Mouse (Mus musculus) gastrocnemius, postnatal 36 days (tissue): Measurements from ENCODE around the gene Tfip11. TPM values are rescaled to one million over a fixed set of nuclear protein-coding genes. Genes with fewer than 3 reads are reported as not detected.
"Not testable (repeated sequence)": the region's sequence is repeated elsewhere in the genome, so short reads cannot be mapped to it uniquely, and the experiment has no call there.

ENCODE experiments used
- DNase-seq, 2 experiments: peaks; one replicate each; pipeline ENCODE4 v3.0.0; 2022
- intact Hi-C: fragments of 180-260 bp; cut with DNase I; formaldehyde crosslinking; loops from one replicate; pipeline ENCODE4 v1.15.1; 2025
- total RNA-seq, 2 experiments: library from RNA; stranded (reverse); gene quantifications; 2 replicates each; pipeline ENCODE4 v1.2.3; 2021

The Tfip11 gene
- total RNA-seq, 2 experiments from 2014 or later, result 12.0 to 12.4 TPM

DNA sequence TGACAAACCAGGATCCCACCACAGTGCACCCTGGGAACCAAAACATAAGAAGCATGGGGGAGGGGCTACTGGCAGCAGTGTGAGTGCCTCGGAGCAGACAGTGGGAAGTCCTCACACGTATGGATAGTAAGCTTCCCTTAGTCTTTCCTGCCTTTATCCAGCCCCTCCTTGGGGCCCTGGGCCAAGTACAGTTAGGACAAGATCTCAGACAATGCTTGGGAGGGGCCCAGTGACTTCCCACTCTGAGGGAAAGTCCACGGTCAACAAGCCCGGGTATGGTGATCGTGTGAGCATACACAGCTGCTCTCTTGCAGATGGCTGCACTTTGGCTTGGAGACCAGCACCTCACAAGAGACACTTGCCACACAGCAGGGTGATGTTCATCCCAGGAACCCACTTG is 8.8 kb upstream of the Tfip11 start:
- intact Hi-C loops, result no loop called here

DNA sequence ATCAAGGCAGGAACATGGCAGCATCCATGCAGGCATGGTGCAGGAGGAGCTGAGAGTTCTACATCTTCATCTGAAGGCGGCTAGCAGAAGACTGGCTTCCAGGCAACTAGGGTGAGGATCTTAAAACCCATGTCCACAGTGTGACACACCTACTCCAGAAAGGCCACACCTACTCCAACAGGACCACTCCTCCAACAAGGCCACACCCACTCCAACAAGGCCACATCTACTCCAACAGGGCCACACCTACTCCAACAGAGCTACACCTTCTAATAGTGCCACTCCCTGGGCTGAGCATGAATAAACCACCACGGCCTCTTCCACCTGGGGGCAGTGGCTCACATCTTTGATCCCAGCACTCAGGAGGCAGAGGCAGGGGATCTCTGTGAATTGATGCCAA is 6.8 kb upstream of the Tfip11 start:
- intact Hi-C loops, DNase-seq: not testable (repeated sequence)

More for the DNA sequence above, 8.8 kb upstream of the Tfip11 start:
- DNase-seq, result no peak

DNA sequence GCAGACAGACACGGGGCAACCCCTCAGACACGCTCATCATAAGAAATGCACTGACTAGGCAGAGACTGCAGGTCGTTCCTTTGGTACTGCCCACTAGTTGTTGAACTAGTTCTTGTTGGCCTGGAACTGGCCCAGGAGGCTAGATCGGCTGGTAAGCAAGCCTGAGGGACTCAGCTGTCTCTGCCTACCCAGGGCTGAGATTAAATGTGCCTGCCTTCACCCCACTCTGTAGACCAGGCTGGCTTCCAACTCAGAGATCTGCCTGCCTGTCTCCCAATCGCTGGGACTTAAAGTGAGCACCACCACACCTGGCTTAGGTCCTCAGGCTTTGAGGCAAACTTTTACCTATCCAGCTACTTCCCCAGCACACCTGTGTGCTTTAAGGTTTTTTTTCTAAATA is 5.8 kb upstream of the Tfip11 start:
- no peak for DNase-seq
- intact Hi-C loops, result no loop called here

DNA sequence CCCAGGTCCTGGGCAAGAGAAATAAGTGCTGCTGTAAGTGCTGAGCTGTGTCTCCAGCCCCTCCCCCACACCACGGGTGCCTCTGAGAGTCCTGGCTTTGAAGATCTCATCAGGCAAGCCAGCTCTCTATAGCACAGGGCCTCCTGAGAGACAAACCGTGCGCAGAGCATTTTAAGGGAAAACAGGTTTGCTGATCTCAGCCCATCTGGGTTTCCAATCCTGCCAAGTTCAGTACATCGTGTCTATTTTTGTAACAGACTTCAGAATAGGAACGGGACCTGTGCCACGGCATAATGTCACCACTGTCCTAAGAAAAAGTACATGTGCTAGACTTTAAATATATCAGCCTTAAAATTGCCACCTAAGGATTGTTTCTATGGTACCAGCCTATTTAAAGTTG is 5.2 kb upstream of the Tfip11 start:
- DNase-seq, result no peak
- intact Hi-C loops, result no loop called here

DNA sequence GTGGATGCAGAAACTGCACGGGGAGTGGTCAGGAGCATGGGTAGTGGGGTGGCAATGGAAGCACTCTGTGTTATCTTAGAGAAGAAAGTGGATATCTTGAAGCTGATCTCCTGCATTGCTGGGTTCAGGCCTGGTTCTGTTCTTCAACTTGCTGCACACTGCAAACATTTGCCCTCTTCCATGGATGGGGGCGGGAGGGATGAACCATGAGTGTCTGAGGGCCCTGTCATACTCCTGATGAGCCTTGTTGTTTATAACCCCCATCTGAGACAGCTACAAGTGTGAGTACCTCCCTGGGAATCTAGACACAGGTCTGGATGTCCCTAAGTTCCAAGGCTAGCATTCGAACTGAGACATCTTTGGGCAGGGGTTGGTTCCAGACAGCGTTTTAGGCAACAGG is 4.8 kb upstream of the Tfip11 start:
- intact Hi-C loops, result no loop called here
- DNase-seq, result no peak

DNA sequence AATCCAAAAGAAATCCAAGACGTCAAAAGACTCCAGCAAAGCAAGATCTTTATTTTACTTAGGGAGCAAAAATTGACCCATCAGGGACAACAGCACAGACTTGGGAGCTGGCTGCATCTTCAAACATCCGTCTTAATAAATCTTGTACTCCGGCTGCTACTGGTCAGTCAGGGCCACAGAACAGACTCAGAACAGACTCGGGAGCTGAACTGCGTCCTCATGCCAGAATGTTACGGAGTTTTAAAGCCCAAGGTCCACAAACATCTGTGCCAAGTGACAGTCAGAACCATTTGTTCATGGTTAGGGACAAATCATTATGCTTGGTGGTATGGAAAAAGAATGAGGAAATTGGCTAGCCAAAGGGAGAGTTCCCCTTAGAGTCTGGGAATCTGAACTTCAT is 2.9 kb upstream of the Tfip11 start:
- intact Hi-C loops, result no loop called here
- no peak for DNase-seq

DNA sequence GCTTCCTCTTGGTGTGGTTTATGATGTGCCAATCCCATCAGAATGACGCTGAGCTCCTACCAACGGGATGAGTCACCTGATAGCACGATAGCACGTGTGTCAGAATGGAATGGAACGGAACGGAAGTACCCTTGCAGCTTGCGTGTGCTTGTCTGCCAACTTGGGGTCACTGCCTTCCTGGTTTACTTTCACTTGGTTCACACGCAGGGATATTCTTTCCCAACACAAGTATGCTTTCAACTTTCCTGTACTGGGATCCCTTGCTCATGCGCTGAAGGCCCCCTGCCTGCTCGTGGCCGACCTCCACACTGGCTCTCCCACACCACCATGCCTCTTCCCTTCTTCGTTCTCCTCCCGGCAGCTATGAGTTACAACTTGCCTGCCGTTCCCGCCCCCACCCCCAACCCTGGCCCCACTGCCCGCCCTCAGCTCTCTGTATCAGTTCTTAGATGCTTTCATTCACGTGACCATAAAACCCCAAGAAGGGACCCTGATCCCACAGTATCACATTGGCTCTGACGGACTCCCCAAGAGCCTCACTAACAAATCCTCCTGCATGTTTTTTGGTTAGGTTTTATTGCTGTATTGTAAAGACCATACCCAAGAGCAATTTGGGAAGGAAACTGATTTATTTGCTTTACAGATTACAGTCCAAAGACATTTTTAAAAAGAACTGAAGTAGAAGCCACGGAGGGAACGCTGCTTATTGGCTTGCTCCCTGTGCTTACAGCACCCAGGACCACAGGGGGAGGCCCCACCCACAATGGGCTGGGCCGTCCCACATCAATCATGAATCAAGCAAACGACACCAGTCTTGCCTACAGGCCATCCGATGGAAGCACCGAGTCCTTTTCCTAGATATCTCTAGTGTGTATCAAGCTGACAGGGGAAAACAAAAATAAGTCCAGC is 1.3 kb upstream of the Tfip11 start:
- intact Hi-C loops, result loop anchor here (5.0 kb wide), 1 partner anchor 48 kb away; the partner anchor contains the start of gene Tpst2
- no peak for DNase-seq

DNA sequence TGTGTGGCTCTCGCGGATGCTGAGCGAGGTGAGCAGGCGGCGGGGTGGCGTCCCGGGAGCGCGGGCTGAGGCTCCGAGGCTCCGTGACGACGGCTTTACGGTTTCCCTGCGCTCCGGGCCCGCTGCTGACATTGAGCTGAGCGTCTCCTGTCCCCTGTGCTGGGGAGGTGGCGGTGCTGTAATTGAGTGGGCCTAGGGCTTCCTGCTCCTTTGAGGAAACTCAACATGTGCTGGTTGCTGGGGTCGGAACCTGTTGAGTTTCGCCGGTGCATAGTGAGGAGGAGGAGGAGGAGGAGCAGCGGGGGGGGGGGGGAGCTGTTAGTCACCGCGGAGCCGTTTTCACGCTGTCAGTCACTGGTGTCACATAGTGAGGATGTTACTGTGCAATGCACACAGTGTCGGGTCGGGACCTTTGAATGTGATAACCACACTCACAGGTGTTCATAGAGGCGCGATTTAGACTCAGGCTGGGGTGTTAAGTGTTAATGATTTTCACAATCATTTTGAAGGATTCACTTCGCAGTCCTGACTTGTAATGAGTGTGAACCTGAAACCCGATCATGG is 370 bp downstream of the Tfip11 start:
- intact Hi-C loops, result loop anchor here (2.0 to 5.0 kb wide), 2 partner anchors 16 to 49 kb away; partner anchors contain the start of genes Hps4, Srrd and Tpst2
- no peak for DNase-seq

DNA sequence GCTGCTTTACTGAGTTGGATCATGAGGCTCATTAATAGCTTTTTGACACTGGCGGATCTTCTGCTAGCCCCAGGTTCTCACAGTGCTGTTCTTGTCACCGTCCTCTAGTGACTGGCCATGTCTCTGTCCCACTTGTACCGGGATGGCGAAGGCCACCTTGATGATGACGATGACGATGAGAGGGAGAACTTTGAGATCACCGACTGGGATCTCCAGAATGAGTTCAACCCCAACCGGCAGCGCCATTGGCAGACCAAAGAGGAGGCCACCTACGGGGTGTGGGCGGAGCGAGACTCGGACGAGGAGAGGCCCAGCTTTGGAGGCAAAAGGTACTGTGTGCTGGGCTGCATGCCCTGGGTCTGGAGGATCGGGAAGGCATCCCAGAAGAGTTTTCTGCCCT is 1.7 kb downstream of the Tfip11 start:
- no peak for DNase-seq
- intact Hi-C loops, result loop anchor here (2.0 to 5.0 kb wide), 2 partner anchors 15 to 51 kb away; partner anchors contain the start of genes Hps4, Srrd and Tpst2

DNA sequence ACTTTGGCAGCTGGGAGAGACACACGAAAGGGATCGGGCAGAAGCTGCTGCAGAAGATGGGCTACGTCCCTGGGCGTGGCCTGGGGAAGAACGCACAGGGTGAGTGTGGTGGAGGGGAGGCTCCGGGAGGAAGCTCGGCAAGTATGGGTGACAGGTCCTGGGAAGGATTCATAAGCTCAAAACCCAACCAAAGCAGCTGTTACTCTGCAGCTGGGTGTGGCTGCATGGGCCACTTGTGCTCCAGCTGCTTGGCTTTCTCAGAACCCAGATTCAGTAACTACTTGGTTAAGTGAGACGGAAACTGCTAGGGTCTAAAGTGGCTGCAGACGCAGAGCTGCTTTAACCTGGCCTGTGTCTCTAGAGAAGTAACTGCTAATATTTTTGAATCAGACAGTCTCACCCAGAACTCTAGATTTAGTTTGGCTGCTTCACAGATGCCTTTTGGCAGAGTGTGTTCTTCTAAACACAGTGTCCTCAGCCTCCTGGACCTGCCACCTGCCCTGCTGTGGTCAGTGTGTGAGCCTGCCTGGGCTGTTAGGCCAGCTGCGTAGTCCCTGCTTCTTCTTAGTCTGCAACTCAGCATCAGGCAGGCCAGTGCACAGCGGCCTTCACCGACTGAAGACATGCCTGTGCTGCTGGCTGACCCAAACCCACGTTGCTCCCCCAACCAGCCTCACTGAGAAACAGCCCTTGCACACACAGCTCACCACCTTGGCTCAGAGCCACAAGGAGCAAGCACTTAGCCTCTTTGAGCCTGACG is 3.8 kb downstream of the Tfip11 start:
- DNase-seq, result no peak
- intact Hi-C loops, result loop anchor here (5.0 kb wide), 1 partner anchor 53 kb away; the partner anchor contains the start of gene Tpst2

DNA sequence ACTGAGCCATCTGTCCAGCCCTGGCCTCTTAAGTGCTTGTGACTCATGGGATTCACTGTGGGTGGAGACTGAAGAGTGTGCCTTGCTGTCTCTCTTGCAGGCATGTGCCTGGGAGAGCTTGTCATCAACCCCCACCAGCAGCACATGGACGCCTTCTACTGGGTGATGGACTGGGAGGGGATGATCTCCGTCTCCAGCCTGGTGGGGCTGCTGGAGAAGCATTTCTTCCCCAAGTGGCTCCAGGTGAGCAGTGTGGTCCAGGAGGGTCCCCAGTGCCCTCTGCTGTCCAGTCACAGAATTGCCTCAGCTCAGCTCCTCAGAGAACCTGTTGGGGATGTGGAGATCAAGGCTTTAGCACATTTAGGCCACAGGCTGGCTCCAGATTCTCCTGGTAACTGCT is 9.3 kb downstream of the Tfip11 start:
- intact Hi-C loops, result loop anchor here (1.0 kb wide), 1 partner anchor 95 kb away; no protein-coding TSS in a partner anchor
- DNase-seq, result no peak

DNA sequence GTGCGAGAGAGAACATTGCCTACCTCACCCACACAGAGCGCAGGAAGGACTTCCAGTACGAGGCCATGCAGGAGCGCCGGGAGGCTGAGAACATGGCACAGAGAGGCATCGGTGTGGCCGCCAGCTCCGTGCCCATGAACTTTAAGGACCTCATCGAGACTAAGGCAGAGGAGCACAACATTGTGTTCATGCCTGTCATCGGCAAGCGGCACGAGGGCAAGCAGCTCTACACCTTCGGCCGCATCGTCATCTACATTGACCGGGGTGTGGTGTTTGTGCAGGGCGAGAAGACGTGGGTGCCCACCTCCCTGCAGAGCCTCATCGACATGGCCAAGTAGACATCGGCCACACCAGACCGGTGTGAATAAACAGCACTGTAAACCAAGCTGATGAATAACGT is 10.8 kb downstream of the Tfip11 start:
- no peak for DNase-seq
- intact Hi-C loops, result no loop called here

DNA sequence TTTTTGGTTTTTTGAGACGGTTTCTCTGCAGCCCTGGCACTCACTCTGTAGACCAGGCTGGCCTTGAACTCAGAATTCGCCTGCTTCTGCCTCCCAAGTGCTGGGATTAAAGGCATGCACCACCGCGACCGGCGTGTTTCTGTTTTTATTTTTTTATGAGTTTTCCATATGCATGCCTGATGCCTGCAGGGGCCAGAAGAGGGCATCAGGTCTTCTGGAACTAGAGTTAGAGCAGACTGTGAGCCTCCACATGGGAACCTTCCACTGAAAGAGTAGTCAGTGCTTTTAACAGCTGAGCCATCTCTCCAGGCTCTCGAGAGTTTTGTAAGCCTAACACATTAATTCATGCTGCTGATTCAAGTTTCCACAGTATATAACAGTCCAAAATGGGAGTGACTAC is 13.1 kb downstream of the Tfip11 start:
- intact Hi-C loops, result no loop called here
- no peak for DNase-seq

DNA sequence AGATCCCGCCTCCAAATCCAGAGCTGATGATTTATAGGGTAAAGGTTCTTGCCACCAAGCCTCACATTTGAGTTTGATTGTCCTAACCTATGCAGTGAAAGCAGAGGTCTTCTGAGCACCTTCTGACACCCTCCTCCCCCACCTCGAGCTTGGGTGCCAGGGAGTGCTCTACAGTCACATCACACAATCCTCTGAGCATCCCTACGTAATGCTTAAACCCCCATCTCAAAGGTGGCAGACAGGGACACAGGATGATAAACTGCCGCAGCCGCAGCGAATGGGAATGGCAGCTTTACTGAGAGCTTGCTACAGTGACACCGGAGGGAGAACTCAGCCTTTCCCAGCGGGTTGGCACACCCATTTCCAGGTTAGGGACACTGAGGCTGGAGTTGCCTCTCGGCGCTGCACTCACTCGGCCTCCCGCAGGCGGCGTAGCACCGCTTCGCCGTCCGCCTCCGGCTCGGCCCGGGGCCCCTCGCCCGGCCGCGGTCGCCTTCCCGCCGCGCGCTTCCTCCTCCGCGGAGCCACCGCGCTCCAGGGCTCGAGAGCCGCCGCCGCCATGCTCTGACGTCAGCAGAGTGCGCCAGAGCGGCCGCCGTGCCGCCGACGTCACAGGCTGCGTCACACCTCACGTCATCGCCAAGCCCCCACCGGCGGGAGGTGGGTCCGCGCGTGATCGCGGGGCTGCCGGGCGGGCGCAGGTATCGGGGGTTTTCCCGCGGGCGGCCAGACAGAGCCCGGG is 16.5 kb downstream of the Tfip11 start, which contains the start of the genes Srrd and Hps4:
Gene Srrd (minus strand): TSS at position 578 of the 742 bp plus-strand sequence.
Gene Hps4 (plus strand): TSS at position 621 of the 742 bp plus-strand sequence.
- DNase-seq, result peak; percentile 65 to 79
- intact Hi-C loops, result loop anchor here (2.0 to 5.0 kb wide), 2 partner anchors 16 to 65 kb away; partner anchors contain the start of genes Tfip11 and Tpst2

DNA sequence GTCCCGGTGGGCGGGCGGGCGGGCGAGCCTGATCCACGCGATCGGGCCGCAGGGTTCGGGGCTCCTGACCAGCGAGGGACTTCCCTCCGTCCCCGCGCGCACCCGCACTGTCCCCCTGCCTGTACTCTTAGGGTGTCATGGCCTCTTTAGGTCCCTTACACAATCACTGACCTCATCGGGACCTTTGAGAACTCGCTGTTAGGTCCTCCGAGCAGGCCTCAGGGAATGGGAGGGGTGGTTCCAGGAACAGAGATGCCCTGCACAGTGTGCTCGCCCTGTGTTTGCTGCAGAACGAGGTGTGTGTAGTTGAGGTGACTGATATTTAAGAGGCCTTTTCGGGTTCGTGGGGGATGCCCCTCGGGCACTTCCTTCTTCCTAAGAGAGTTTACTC is 17.0 kb downstream of the Tfip11 start:
- intact Hi-C loops, result loop anchor here (2.0 to 5.0 kb wide), 2 partner anchors 16 to 66 kb away; partner anchors contain the start of genes Tfip11 and Tpst2
- DNase-seq, result no peak

DNA sequence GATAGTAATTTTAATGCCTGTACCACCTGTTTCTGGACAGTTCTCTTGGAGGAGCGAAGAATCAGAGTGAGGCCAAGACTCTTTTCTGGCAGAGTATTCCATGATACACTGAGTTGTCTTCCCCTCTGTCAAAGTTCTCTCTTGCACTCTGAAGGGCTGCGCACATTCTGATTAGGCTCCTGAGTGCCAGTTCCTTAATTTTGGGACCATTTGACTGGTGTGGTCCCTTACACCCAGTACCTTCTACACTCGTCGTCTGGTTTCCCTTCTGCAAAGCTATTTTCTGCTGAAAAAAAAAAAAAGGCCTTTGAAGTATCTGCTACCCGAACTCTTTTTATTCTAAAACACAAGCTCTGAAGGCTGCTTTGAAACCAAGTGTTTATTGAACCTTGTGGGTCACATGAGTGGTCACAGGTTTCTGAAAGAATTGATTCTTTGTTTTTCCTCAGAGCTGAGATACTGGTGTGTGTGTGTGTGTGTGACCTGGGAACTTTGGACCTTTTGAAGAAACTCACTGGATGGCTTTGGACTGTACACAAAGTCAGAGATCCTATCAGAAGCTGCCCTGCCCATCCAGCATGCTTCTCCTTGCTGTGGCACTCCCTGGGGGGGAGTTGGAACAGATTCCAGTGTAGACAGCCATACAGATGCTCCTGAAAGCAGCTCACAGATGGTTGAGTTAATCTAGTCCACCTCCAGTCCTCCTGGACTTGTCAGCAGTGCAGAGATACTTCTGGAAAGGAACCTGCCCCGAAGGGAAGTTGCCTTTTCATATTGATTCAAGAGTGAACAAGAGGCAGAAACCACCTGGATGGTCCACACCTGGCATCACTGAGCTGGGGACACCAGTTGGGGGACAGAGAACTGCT is 18.2 kb downstream of the Tfip11 start:
- intact Hi-C loops, result loop anchor here (5.0 kb wide), 1 partner anchor 67 kb away; the partner anchor contains the start of gene Tpst2
- no peak for DNase-seq

DNA sequence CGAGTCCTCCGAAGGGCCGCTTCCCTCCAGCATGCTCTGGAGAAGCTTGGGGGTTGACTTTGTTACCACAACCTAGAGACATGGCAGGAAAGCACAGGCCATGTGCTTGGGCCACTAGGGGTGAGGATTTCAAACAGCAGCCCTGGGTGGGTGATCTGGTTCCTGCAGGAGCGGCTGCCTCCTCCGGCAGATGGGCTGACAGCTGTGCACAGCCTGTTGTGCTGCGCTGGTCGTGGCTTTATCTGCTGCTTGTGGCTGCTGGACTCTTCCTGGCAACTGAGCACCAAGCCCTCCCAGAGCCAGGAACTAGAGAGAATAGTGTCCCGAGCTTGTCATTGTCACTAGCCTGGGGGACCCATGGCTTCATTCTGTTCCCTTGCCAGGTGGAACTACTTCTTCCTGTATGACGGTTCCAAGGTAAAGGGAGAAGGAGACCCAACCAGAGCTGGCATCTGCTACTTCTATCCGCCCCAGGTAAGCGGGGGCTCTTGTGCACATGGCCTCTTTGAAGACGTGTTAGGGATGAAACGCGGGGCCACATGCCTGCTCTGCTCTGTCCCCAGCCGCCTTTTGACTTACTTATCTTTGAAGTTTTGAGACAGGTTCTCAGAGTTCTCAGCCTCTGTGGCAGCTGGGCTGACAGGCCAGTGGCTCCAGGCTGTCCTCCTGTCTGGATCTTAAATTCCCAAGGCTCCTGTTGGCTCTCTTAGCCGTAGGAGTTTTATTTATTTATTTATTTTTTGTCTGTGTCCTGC is 20.2 kb downstream of the Tfip11 start:
- DNase-seq, result no peak
- intact Hi-C loops, result no loop called here

DNA sequence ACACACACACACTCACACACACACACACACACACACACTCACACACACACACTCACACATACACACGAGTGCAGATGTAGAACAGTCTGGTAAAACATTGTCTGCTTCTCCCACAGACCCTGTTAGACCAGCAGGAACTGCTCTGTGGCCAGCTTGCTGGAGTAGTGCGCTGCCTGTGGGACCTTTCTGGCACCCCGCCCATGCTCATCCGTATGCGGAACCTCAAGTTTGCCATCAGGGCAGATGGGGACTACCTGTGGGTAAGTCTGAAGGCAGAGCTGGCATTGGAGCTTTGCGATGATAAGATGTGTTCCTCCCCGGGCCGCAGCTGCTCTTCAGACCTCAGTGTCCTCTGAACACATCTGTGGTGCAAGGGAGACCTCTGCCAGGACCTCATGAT is 23.0 kb downstream of the Tfip11 start:
- DNase-seq, result no peak
- intact Hi-C loops, result no loop called here
